20 mouse cellular contexts compared by ENCODE assay signal in the genomic region with DNA sequence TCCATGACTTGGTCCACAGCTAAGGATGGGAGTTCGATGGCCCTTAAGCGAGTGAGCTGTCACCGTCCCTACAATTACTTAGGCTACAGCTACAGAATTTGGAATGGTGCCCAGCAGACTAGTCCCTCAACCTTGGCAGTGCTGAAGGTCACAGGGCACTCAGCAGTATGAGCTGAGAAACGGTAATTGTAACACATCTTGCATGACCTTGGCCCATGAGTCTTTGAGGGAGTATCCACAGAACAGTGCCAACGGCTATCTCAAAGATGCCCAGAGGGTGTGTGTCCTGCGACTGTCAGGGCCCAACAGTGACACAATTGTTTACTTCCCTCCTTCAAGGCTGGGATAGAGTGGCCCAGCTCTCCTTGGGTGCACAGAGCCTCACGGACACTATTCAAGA.
A peak's percentile ranks its signal among the peaks of the same experiment; 100 is the strongest.
DNase-seq lines count a peak whose midpoint lies in the region; ATAC-seq and TF ChIP-seq lines count a peak whose summit lies in the region.
"Had no signal": no experiment of that assay in that cellular context is flagged by ENCODE, and none has a peak within 500 bp of the region (broad histone marks: within the 10 kb centered on the region; RNA-seq: fewer than 3 reads in every experiment).

No protein-coding gene starts in this region.

- H3K36me3 ChIP-seq in heart, postnatal 0 days (replicated peaks; ENCODE audit: control insufficient read depth, insufficient read depth, low read length): no peaks in the 10 kb centered on the region
- H3K36me3 ChIP-seq in neural tube, embryonic 15.5 days: no peaks in the 10 kb centered on the region
- H3K36me3 ChIP-seq in forebrain, embryonic 14.5 days (ENCODE audit: control insufficient read depth, insufficient read depth, low read length): no peaks in the 10 kb centered on the region
- H3K36me3 ChIP-seq: forebrain, embryonic 10.5 days; hindbrain, embryonic 15.5 days; midbrain, embryonic 12.5 days; neural tube, embryonic 13.5 days had no signal

- no peaks in the 10 kb centered on the region for H3K9me3 ChIP-seq in heart, postnatal 0 days (replicated peaks; ENCODE audit: control insufficient read depth, low read length)
- no peaks in the 10 kb centered on the region for H3K9me3 ChIP-seq in neural tube, embryonic 15.5 days (replicated peaks)
- no peaks in the 10 kb centered on the region for H3K9me3 ChIP-seq in forebrain, embryonic 14.5 days (replicated peaks; ENCODE audit: control insufficient read depth, low read length)
- H3K9me3 ChIP-seq: forebrain, embryonic 10.5 days; hindbrain, embryonic 15.5 days; midbrain, embryonic 12.5 days; neural tube, embryonic 13.5 days had no signal

- no peak for TF ChIP-seq CTCF in heart, postnatal 0 days (IDR thresholded peaks at IDR 0.05; ENCODE audit: low read depth)

- peak; percentile 36 for DNase-seq in heart, postnatal 0 days (ENCODE audit: low spot score)
- DNase-seq in heart, adult 8-10 months (ENCODE audit: low spot score): no peak
- peak; percentile 40 for DNase-seq in ovary, adult 18-20 months (ENCODE audit: low spot score)
- DNase-seq in ovary, postnatal 14 days (ENCODE audit: low spot score): no peak
- DNase-seq in adrenal gland, postnatal 36 days: peak; percentile 74 to 78
- DNase-seq in forebrain, embryonic 14.5 days (ENCODE audit: low spot score): no peak
- DNase-seq: cerebellum, adult 2 months; gastrocnemius, postnatal 14 days; kidney, adult 18-20 months; kidney, postnatal 25 days; lung, postnatal 4 days; right cerebral cortex, adult 18-20 months; thymus, adult 18-20 months had no signal

- H3K4me3 ChIP-seq in heart, postnatal 0 days (ENCODE audit: low read depth, low read length): no peak overlapping the region
- H3K4me3 ChIP-seq in neural tube, embryonic 15.5 days (replicated peaks): no peak overlapping the region
- H3K4me3 ChIP-seq in forebrain, embryonic 14.5 days (ENCODE audit: low read depth, low read length): no peak overlapping the region
- H3K4me3 ChIP-seq: forebrain, embryonic 10.5 days; hindbrain, embryonic 15.5 days; left cerebral cortex, adult 2 months; midbrain, embryonic 12.5 days; neural tube, embryonic 13.5 days had no signal

- peak; percentile 41 for ATAC-seq in heart, postnatal 0 days (ENCODE audit: insufficient read depth, low read depth)
- ATAC-seq in neural tube, embryonic 15.5 days (ENCODE audit: low FRiP score): no peak
- ATAC-seq in forebrain, embryonic 14.5 days: no peak

- WGBS in heart, postnatal 0 days: 42% methylated on average over 7 of the region's 7 CpGs
- WGBS in neural tube, embryonic 15.5 days: 89% methylated on average over 7 of the region's 7 CpGs
- WGBS in forebrain, embryonic 14.5 days: 86% methylated on average over 7 of the region's 7 CpGs

- no peak overlapping the region for H3K27ac ChIP-seq in heart, postnatal 0 days (ENCODE audit: low read depth)
- H3K27ac ChIP-seq in neural tube, embryonic 15.5 days (replicated peaks): no peak overlapping the region
- H3K27ac ChIP-seq in forebrain, embryonic 14.5 days (ENCODE audit: low read depth, low read length): no peak overlapping the region
- H3K27ac ChIP-seq: forebrain, embryonic 10.5 days; left cerebral cortex, adult 2 months; liver, embryonic 14.5 days; midbrain, embryonic 12.5 days; neural tube, embryonic 13.5 days had no signal

- no peaks in the 10 kb centered on the region for H3K27me3 ChIP-seq in heart, postnatal 0 days (ENCODE audit: control insufficient read depth, insufficient read depth, low read length)
- H3K27me3 ChIP-seq in neural tube, embryonic 15.5 days (replicated peaks): no peaks in the 10 kb centered on the region
- H3K27me3 ChIP-seq in forebrain, embryonic 14.5 days (replicated peaks; ENCODE audit: control insufficient read depth, insufficient read depth, low read length): no peaks in the 10 kb centered on the region
- H3K27me3 ChIP-seq: hindbrain, embryonic 15.5 days; midbrain, embryonic 12.5 days; neural tube, embryonic 13.5 days had no signal

- no peak overlapping the region for H3K9ac ChIP-seq in heart, postnatal 0 days (replicated peaks; ENCODE audit: low read depth, low read length)
- no peak overlapping the region for H3K9ac ChIP-seq in neural tube, embryonic 15.5 days (replicated peaks)
- H3K9ac ChIP-seq in forebrain, embryonic 14.5 days (ENCODE audit: low read length): no peak overlapping the region
- H3K9ac ChIP-seq: hindbrain, embryonic 15.5 days; liver, embryonic 14.5 days; midbrain, embryonic 12.5 days; neural tube, embryonic 13.5 days had no signal

- no peak for TF ChIP-seq EP300 in heart, postnatal 0 days (IDR thresholded peaks at IDR 0.05; ENCODE audit: low read depth)

- H3K4me1 ChIP-seq in heart, postnatal 0 days (ENCODE audit: control insufficient read depth, insufficient read depth): peaks cover 8% of the 10 kb centered on the region
- H3K4me1 ChIP-seq in neural tube, embryonic 15.5 days: peaks cover 8% of the 10 kb centered on the region
- H3K4me1 ChIP-seq in forebrain, embryonic 14.5 days (ENCODE audit: control insufficient read depth, insufficient read depth, low read length): no peaks in the 10 kb centered on the region

- H3K4me2 ChIP-seq in heart, postnatal 0 days (ENCODE audit: low read depth, low read length): no peak overlapping the region
- no peak overlapping the region for H3K4me2 ChIP-seq in neural tube, embryonic 15.5 days
- H3K4me2 ChIP-seq in forebrain, embryonic 14.5 days (ENCODE audit: low read length): no peak overlapping the region
- H3K4me2 ChIP-seq: hindbrain, embryonic 15.5 days; midbrain, embryonic 12.5 days; neural tube, embryonic 13.5 days had no signal

Comparison
In these comparisons a context has a peak if more than half of its experiments do, and no peak if none do; other contexts are left out.
1. DNase-seq: peak in heart, postnatal 0 days (single experiment), ovary, adult 18-20 months (single experiment) and adrenal gland, postnatal 36 days (2 of 2); none in heart, adult 8-10 months (single experiment), ovary, postnatal 14 days (single experiment) and forebrain, embryonic 14.5 days (single experiment).